Mouse (Mus musculus): ENCODE results near the gene Rasgrf1.

- no peak for TF ChIP-seq CTCF (IDR thresholded peaks at IDR 0.05; ENCODE audit: borderline replicate concordance, extremely low read depth, insufficient read depth, insufficient read length)
- TF ChIP-seq POLR2A (IDR thresholded peaks at IDR 0.05; ENCODE audit: borderline replicate concordance, extremely low read depth, insufficient read depth, insufficient read length, poor library complexity, severe bottlenecking): no peak
Measured at GRCm38 (mm10) chr9:89979248-89979647, 69.5 kb downstream of the Rasgrf1 start.
